Mouse (Mus musculus) olfactory bulb, adult 2 months (tissue): ENCODE data around the gene Gm49387. TPM values are rescaled to one million over a fixed set of nuclear protein-coding genes. Genes with fewer than 3 reads are reported as not detected.

Experiments
- H3K27ac ChIP-seq: fragments of 200-500 bp; 2 replicates; pipeline ENCODE4 v1.5.1; 2012; ENCODE audit warnings: low read depth, low read length; ENCODE audit not compliant: insufficient read depth
- H3K4me1 ChIP-seq: fragments of 200-500 bp; 2 replicates; pipeline ENCODE4 v1.6.1; 2012; ENCODE audit warnings: low read length; ENCODE audit not compliant: control insufficient read depth, insufficient read depth
- H3K4me3 ChIP-seq: fragments of 200-500 bp; 2 replicates; pipeline ENCODE4 v1.5.1; 2012; ENCODE audit warnings: mild to moderate bottlenecking, low read depth, low read length, moderate library complexity; ENCODE audit not compliant: insufficient read depth
- CTCF ChIP-seq: fragments of 200-500 bp; IDR thresholded peaks from 2 replicates; pipeline ENCODE4 v1.5.1; 2012; ENCODE audit warnings: low read depth, mild to moderate bottlenecking, low read length, moderate library complexity; ENCODE audit not compliant: insufficient read depth
- POLR2A ChIP-seq: fragments of 200-500 bp; IDR thresholded peaks from 2 replicates; pipeline ENCODE4 v1.6.1; 2012; ENCODE audit warnings: mild to moderate bottlenecking, low read depth, low read length, moderate library complexity; ENCODE audit not compliant: insufficient read depth
- WGBS: fragments of 180-500 bp; shearing (Covaris S2); methylation state at CpG from one replicate; pipeline ENCODE4 v1.1.7; 2018; 5-methylcytosine and 5-hydroxymethylcytosine counted together
- polyA plus RNA-seq: library from polyadenylated mRNA; stranded (reverse); fragments of >200 nt; gene quantifications from 2 replicates; pipeline ENCODE4 v1.2.4, GENCODE M21; 2012; ENCODE audit warnings: low replicate concordance; ENCODE audit not compliant: missing spikeins, insufficient read depth, insufficient read length

Gm49387 gene
- polyA plus RNA-seq, 1 experiment = not detected

DNA sequence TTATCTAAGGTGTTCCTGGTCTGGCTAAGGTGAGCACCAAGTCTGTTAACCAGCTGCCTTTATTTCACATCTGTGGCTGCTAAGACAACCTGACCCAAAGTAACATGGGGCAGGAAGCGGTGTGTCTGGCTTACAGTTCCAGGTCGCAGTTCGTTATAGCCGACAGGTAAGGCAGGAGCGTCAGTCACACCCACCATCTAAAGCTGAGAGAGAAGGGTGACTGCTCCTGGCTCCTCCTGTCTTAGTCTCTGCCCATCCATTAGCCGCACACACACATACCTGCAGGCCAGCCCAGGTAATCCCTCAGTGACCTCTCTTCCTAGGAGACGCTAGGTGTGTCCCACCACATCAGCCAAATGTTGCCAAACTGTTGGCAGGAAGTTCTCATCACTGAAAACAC lies 15.7 kb upstream of the Gm49387 start:
- 83% methylated on average over 7 of the region's 7 CpGs for WGBS
- H3K4me1 ChIP-seq = peaks cover 20% of the 10 kb centered on the region
- no peak overlapping the region for H3K4me3 ChIP-seq
- TF ChIP-seq POLR2A (no peak), CTCF (no peak)
- H3K27ac ChIP-seq = no peak overlapping the region

DNA sequence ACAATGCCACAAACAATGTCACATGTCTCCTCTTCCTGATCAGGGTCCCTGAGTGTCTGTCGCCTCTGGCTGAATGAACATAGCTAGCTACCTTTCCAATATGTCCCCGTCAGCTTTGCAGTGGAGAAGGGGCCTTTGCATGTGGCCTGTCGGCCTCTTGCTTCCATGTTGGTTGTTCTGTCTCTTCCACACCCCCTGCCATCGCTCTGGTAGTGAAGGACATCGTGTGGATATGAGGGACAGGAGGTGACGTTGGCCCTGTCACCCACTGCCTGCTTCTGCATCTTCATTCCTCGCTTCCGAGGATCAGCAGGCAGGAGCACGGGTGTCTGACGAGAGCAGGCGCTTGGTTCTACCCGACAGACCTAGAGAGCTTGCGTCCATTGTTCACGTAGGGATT lies 14.7 kb upstream of the Gm49387 start:
- no peak overlapping the region for H3K4me3 ChIP-seq
- WGBS = 92% methylated on average over 14 of the region's 14 CpGs
- peaks cover 17% of the 10 kb centered on the region for H3K4me1 ChIP-seq
- H3K27ac ChIP-seq = no peak overlapping the region
- TF ChIP-seq POLR2A (no peak), CTCF (no peak)

DNA sequence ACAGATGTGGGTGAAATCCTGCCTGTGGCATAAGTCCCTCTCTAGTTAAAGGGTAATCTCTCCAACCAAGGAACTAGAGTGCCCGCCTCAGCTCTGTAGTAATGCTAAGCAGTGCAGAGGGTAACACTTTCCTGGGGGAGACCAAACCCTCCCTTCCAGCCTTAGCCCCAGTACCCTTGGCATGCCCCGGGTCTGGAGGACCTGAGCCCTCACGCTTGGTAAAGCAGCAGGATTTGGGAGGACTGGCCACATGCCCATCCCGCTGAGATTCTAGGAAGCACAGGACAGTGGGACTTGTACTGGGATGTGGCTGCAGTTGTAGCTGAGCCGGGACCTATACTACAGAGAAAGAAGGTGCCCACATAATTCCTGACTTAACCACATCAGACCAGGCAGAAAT lies 14.1 kb upstream of the Gm49387 start:
- Histone ChIP-seq H3K27ac (no peak overlapping the region), H3K4me3 (no peak overlapping the region), H3K4me1 (peaks cover 14% of the 10 kb centered on the region)
- TF ChIP-seq CTCF = no peak
- no peak for TF ChIP-seq POLR2A
- WGBS = 82% methylated on average over 5 of the region's 5 CpGs

DNA sequence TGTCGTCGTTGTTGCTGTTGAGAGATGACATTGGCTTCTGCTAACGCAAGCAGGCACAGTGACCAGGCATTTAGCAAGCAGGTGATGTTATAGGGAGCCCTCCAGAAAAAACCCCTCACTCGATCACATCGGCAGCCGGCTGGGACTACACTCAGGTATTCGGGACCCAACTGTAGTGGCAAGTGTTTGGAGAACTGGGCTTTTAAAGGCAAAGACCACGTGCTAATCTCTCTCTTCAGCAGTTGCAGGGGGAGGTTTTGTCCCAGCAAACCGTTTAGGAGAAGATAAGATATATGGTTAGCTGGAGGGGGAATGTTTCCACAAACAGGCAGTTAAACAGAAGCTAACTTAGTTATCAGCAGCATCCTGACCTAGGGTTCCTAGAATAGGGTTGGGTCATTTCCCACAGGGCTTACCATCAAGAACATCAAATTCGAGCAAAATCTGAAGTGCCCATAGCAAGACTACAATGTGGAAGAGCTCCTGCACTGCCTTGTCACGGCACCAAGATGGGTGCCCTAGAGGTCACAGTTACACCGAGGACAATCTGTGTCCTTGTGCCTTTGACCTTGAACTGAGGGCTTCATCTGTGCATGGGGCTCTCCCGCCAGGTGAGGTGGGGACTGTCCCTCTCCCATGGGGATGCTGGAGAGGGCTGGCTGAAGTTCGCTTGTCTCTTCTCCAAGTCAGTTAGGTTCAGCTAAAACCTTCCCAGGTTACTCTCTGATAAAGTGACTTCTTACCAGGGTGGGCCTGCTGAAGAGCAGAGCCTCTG lies 12.6 kb upstream of the Gm49387 start:
- H3K27ac ChIP-seq = no peak overlapping the region
- no peak overlapping the region for H3K4me3 ChIP-seq
- WGBS = 89% methylated on average over 14 of the region's 14 CpGs
- TF ChIP-seq CTCF (no peak), POLR2A (no peak)
- H3K4me1 ChIP-seq = peaks cover 10% of the 10 kb centered on the region

DNA sequence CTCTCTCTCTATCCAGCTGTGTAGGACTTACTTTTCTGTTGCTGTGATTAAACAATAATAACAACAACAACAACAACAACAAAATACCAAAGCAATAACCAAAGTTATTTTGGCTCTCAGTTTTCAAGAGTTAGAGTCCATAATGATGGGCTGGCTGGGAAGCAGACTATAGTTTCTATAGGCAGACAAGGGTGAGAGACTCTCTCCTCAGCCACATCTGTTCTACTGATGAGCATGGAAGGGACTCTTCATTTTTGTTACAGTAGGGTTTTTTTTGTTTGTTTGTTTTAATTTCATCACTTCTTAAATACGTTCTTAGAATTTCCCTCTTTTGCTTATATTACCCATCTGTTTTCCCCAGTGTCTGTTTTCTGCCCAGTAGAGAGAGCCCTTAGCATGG lies 11.9 kb upstream of the Gm49387 start:
- 88% methylated on average over 1 of the region's 1 CpGs for WGBS
- TF ChIP-seq POLR2A (no peak), CTCF (no peak)
- H3K27ac ChIP-seq = no peak overlapping the region
- peaks cover 5% of the 10 kb centered on the region; the same call in 1 of the 2 replicates for H3K4me1 ChIP-seq
- no peak overlapping the region for H3K4me3 ChIP-seq

DNA sequence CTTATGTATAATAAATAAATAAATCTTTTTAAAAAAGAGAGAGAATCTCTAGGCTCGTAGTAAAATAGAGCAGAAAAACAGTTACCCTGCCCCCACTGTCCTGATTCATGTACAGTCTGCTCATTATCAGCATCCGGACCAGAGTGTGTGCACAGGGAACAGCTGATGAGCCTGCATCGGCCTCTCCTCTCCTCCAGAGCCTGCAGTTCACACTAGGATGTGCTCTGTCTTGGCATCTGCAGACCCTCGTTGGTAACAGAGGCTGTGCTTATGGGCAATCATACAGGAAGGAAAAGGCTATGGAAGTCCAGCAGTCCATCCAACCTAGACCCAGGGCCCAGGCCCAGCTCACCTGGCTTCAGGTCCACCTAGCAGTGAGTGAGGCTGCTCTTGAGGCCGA lies 11.4 kb upstream of the Gm49387 start:
- Histone ChIP-seq H3K27ac (no peak overlapping the region), H3K4me1 (0 out of 2 replicates have a peak, but pooled peaks cover 3% of the 10 kb centered on the region), H3K4me3 (no peak overlapping the region)
- no peak for TF ChIP-seq POLR2A
- TF ChIP-seq CTCF = no peak
- WGBS = 84% methylated on average over 5 of the region's 5 CpGs

DNA sequence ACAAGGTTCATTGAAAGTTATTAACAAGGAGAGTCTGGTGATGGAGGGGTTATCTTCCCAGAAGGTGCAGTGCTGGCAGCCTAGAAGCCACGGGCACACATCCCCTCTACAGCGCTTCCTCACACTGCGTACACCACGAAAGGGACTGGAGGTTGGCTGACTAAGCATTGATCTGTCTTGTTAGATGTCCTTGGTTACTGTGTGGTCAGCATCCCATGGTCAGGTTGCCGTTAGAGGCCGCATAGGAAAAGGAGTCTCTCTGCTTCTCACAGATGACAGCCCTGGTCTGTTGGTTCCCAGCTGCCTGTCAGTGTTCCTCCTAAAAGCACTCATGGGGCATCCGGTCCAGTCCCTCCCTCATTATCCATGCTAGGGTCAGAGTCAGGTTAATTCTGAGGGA lies 10.5 kb upstream of the Gm49387 start:
- Histone ChIP-seq H3K4me3 (no peak overlapping the region), H3K4me1 (0 out of 2 replicates have a peak, but pooled peaks cover 3% of the 10 kb centered on the region), H3K27ac (no peak overlapping the region)
- TF ChIP-seq CTCF (no peak), POLR2A (no peak)
- WGBS = 96% methylated on average over 7 of the region's 7 CpGs

DNA sequence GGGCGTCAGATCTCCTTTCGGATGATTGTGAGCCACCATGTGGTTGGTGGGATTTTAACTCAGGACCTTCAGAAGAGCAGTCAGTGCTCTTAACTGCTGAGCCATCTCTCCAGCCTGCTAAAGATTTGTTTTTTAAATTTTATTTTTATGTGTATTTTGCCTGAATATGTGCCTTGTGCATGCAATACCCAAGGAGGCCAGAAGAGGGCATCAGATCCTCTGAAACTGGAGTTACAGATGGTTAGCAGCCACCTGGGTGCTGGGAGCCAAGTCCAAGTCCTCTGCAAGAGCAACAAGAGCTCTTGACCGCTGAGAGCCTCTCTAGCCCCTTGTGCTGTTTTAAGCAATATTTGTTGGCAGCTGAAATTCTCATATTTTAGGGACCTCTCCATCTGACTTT lies 9.7 kb upstream of the Gm49387 start:
- TF ChIP-seq POLR2A = no peak
- peak; percentile 11; the same call in 1 of the 2 replicates for TF ChIP-seq CTCF
- Histone ChIP-seq H3K4me3 (no peak overlapping the region), H3K4me1 (0 out of 2 replicates have a peak, but pooled peaks cover 3% of the 10 kb centered on the region), H3K27ac (no peak overlapping the region)
- WGBS = 98% methylated on average over 3 of the region's 3 CpGs

DNA sequence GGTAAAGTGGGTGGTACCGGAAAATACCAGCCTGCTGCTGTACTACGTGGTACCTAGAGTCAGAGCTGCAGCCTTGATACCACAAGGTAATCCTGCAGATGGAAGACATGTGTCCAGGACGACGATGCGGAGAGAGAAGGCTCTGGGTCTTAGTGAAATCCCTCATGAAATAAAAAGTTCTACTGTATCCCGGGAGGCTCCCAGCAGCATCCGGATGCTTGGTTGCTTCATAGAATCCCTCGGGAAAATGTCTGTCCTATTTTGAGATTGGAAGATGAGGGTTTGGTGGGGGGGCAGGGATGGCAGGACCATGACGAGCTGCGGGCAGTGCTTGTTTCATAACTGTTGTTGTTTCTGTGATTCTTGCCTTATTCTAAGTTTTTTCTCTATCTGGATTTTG lies 7.3 kb upstream of the Gm49387 start:
- 0 out of 2 replicates have a peak, but pooled peaks cover 3% of the 10 kb centered on the region for H3K4me1 ChIP-seq
- no peak overlapping the region for H3K4me3 ChIP-seq
- H3K27ac ChIP-seq = no peak overlapping the region
- WGBS = 85% methylated on average over 10 of the region's 10 CpGs
- TF ChIP-seq CTCF (no peak), POLR2A (no peak)

DNA sequence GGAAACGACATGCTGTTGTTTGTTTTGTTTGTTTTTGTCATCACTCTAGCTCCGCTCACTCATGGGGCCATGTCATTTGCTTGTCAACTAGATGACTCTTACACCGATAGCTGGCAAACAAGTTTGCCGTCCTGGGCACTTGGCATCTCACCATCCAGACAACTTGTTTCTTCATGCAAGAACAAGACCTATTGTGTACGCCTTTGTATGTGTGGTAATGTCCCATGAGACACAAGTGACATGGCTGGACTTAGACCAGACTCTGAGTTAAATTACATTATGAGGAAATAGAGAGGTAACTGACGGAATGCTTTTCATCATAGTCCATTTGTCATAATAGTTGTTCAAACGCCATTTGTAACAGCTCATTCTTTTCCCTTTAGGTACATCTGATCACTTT lies 5.2 kb upstream of the Gm49387 start:
- WGBS = 87% methylated on average over 7 of the region's 7 CpGs
- TF ChIP-seq POLR2A (no peak), CTCF (no peak)
- H3K27ac ChIP-seq = no peak overlapping the region
- 0 out of 2 replicates have a peak, but pooled peaks cover 3% of the 10 kb centered on the region for H3K4me1 ChIP-seq
- H3K4me3 ChIP-seq = no peak overlapping the region
